Mouse (Mus musculus): ENCODE data around the gene Arid5b.
A peak's percentile ranks its signal among the peaks of the same experiment; 100 is the strongest.

Arid5b gene

DNA sequence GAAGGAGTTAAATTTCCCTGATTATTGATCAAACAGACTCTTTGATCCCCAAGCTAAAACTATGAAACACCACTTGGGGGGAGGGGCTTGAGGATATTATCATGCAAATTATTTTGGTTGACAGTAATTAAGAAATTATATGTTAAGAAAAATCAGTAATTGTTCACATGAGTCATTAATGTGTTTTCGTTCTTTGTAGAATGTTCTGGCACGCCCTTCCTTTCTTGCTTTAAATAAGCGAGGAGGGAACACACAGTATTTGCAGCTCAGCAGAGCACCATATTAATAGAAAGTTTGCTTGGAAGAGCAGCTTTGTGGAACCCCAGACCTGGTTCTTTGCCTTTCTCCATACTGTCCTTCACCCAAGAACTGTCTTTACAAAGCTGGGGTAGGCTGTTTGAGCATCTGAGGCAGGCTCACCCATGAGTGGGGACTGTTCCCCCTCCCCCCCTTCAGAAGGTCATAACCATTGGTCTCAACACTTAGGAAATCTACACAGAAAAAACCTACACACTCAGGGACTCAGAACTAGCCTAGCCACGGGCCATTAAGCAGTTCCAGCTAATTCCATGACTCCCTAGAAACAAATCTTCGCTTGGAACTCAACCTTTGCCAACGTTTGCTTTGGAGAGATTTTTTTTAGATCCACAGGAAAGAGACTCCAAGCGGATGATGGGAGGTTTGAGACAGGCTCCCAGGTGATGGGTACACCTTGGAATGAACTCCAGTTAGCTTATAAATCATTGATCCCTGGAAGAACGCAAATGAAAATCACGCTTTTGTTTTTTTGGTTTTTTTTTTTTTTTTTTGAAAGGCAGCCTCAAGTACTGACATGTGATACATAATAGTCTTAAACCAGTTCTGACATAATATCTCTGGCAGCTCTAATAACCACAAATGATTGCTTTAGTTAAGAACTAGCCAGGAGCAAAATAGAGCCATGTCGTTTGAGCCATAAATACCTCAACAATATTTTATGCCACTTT is 112.5 kb downstream of the Arid5b start:
- H3K9me3 ChIP-seq (ENCODE audit: low read length): no peaks in the 10 kb centered on the region
- H3K4me3 ChIP-seq (replicated peaks; ENCODE audit: low read length): no peak overlapping the region
- no peak for TF ChIP-seq NANOG (IDR thresholded peaks at IDR 0.05; ENCODE audit: borderline replicate concordance, low read length)
- no peak for TF ChIP-seq CTCF (conservative IDR thresholded peaks at IDR 0.05; ENCODE audit: low read length)
- TF ChIP-seq POU5F1 (IDR thresholded peaks at IDR 0.05; ENCODE audit: borderline replicate concordance, low read length): no peak
- H3K4me1 ChIP-seq (replicated peaks; ENCODE audit: low read depth, low read length): 0 out of 2 replicates have a peak, but pooled peaks cover 4% of the 10 kb centered on the region
- no peaks in the 10 kb centered on the region for H3K27me3 ChIP-seq (ENCODE audit: insufficient read depth, low read length)
- no peaks in the 10 kb centered on the region for H3K36me3 ChIP-seq (ENCODE audit: insufficient read depth, low read length)

DNA sequence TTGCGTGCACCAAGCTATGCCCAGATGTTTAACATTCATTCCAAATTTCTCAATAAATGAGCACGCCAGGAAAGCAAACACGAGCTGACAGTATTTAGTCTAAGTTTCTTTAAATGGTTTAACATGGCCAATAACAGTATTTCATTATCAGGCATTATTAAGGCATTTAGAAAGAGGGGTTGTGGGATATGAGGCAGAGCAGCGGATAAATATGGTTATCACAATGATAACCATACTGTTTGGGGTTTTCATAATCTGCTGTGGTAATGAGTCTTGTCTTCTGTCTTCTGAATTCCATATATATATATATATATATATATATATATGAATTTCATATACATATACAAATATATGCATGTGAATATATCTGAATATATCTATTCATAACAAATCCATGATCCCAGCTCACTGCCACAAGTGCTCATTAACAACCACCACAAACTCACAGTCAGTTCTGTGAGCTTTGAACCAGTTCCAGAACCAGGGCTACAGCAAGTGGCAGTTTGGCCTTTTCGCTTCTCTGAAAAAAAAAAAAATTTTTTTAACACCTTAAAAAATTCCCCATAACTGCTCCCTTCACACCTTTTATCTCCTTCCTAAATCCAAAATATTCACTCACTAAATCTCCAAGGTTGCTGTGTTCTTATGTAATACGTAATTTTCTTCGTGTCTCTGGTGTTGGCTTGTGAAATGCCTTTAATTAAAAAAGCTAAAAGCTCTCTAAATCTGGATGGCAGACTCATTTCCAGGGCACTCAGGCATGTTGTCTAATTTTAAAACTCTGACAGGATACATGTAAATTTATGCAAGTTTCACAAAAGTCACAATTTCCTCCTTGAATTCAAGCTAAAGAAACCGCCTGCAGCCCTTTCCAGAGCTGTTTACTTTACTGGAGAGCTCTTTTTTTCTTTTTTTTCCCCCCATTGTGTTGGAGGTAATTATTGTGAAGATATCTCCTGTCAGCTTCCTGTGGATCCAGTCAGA is 113.5 kb downstream of the Arid5b start:
- TF ChIP-seq POU5F1 (IDR thresholded peaks at IDR 0.05; ENCODE audit: borderline replicate concordance, low read length): no peak
- TF ChIP-seq CTCF (conservative IDR thresholded peaks at IDR 0.05; ENCODE audit: low read length): no peak
- TF ChIP-seq NANOG (IDR thresholded peaks at IDR 0.05; ENCODE audit: borderline replicate concordance, low read length): no peak
- H3K27me3 ChIP-seq (ENCODE audit: insufficient read depth, low read length): no peaks in the 10 kb centered on the region
- H3K4me3 ChIP-seq (replicated peaks; ENCODE audit: low read length): no peak overlapping the region
- 0 out of 2 replicates have a peak, but pooled peaks cover 4% of the 10 kb centered on the region for H3K4me1 ChIP-seq (replicated peaks; ENCODE audit: low read depth, low read length)
- H3K9me3 ChIP-seq (ENCODE audit: low read length): no peaks in the 10 kb centered on the region
- H3K36me3 ChIP-seq (ENCODE audit: insufficient read depth, low read length): no peaks in the 10 kb centered on the region

DNA sequence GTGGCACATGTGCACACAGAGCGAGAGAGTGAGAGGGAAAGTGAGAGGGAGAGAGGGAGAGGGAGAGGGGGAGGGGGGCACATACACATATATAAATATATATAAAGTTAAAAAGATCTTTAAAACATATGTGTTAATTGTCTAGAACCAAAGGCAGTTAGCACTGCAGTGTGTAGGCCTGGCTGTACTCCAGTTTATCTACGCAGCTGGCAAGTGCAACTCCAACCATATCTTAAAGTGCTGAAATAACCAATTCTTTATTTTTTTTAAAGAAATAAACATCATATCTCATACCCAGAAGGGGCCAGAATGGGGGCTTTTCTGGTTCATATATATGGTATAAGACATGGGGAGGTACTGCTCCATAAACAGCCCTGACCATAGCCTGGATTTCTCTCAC is 114.4 kb downstream of the Arid5b start:
- Histone ChIP-seq H3K9me3 (ENCODE audit: low read length) (no peaks in the 10 kb centered on the region), H3K4me1 (replicated peaks; ENCODE audit: low read depth, low read length) (0 out of 2 replicates have a peak, but pooled peaks cover 4% of the 10 kb centered on the region), H3K4me3 (replicated peaks; ENCODE audit: low read length) (no peak overlapping the region), H3K36me3 (ENCODE audit: insufficient read depth, low read length) (no peaks in the 10 kb centered on the region), H3K27me3 (ENCODE audit: insufficient read depth, low read length) (no peaks in the 10 kb centered on the region)
- TF ChIP-seq CTCF (conservative IDR thresholded peaks at IDR 0.05; ENCODE audit: low read length) (no peak), POU5F1 (IDR thresholded peaks at IDR 0.05; ENCODE audit: borderline replicate concordance, low read length) (no peak), NANOG (IDR thresholded peaks at IDR 0.05; ENCODE audit: borderline replicate concordance, low read length) (no peak)

DNA sequence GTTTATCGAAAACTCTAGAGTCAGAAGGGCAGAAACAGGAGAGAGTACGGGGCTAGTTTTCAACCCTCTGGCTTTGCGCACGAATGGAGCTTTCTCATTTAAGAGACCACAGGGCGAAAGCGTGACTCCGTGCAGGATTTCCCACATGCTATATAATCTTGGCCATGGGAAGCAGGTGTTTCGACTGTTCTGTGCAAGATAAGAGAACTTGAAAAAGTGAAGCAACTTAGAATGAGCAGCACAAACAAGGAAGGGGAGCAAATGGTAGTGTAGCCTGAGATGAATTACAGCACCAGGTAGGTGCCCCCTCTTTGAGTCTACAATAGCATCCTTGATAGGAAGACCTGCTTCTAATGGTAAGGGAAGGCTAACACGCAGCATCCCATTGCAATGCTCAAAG is 118.8 kb downstream of the Arid5b start:
- TF ChIP-seq POU5F1 (IDR thresholded peaks at IDR 0.05; ENCODE audit: borderline replicate concordance, low read length): no peak
- no peak for TF ChIP-seq NANOG (IDR thresholded peaks at IDR 0.05; ENCODE audit: borderline replicate concordance, low read length)
- TF ChIP-seq CTCF (conservative IDR thresholded peaks at IDR 0.05; ENCODE audit: low read length): no peak
- Histone ChIP-seq H3K4me3 (replicated peaks; ENCODE audit: low read length) (no peak overlapping the region), H3K9me3 (ENCODE audit: low read length) (no peaks in the 10 kb centered on the region), H3K27me3 (ENCODE audit: insufficient read depth, low read length) (no peaks in the 10 kb centered on the region), H3K4me1 (replicated peaks; ENCODE audit: low read depth, low read length) (peaks cover 27% of the 10 kb centered on the region), H3K36me3 (ENCODE audit: insufficient read depth, low read length) (no peaks in the 10 kb centered on the region)

DNA sequence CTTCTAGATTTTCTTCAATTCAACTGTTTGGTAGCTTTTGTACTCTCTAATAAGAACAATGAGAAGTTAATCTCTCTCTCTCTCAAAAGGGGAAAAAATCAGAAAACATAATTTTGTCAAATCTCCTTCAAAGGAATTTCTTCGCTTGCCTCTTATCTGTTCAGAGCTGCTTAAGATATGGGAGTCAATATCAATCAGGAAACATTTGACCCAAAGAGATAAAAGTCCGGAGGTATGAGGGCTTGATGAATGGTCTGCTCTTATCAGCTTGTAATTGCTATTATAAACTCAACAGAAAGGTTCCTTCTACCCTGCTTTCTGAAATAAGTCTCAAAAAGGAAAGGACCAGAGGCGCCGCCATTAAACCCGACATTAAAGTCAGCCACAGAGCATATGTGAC is 120.0 kb downstream of the Arid5b start:
- H3K9me3 ChIP-seq (ENCODE audit: low read length): no peaks in the 10 kb centered on the region
- peaks cover 27% of the 10 kb centered on the region for H3K4me1 ChIP-seq (replicated peaks; ENCODE audit: low read depth, low read length)
- no peak overlapping the region for H3K4me3 ChIP-seq (replicated peaks; ENCODE audit: low read length)
- TF ChIP-seq POU5F1 (IDR thresholded peaks at IDR 0.05; ENCODE audit: borderline replicate concordance, low read length): no peak
- TF ChIP-seq NANOG (IDR thresholded peaks at IDR 0.05; ENCODE audit: borderline replicate concordance, low read length): no peak
- no peak for TF ChIP-seq CTCF (conservative IDR thresholded peaks at IDR 0.05; ENCODE audit: low read length)
- H3K36me3 ChIP-seq (ENCODE audit: insufficient read depth, low read length): no peaks in the 10 kb centered on the region
- no peaks in the 10 kb centered on the region for H3K27me3 ChIP-seq (ENCODE audit: insufficient read depth, low read length)

DNA sequence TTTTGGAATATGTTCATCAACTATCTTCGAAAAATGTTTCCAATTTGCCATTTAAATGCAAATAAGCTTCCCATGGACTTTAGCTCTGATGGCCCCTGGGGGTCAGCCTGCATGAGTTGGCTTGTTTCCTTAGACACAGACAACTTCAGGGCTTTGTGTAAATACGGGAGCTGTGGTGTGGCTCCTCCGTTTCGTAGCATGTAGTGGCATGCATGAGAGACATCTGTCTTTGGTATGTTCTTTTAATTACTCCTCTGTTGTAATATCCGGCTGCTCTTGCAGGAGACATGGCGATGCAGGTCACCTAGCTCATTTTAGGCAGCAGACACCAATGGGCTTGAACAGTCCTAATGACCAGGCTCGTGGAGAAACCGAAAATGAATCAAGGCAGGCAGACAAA is 121.0 kb downstream of the Arid5b start:
- H3K9me3 ChIP-seq (ENCODE audit: low read length): no peaks in the 10 kb centered on the region
- no peaks in the 10 kb centered on the region for H3K36me3 ChIP-seq (ENCODE audit: insufficient read depth, low read length)
- no peaks in the 10 kb centered on the region for H3K27me3 ChIP-seq (ENCODE audit: insufficient read depth, low read length)
- peak overlapping the region; percentile 14 for H3K4me3 ChIP-seq (replicated peaks; ENCODE audit: low read length)
- H3K4me1 ChIP-seq (replicated peaks; ENCODE audit: low read depth, low read length): peaks cover 27% of the 10 kb centered on the region
- TF ChIP-seq CTCF (conservative IDR thresholded peaks at IDR 0.05; ENCODE audit: low read length): no peak
- TF ChIP-seq POU5F1 (IDR thresholded peaks at IDR 0.05; ENCODE audit: borderline replicate concordance, low read length): no peak
- no peak for TF ChIP-seq NANOG (IDR thresholded peaks at IDR 0.05; ENCODE audit: borderline replicate concordance, low read length)

DNA sequence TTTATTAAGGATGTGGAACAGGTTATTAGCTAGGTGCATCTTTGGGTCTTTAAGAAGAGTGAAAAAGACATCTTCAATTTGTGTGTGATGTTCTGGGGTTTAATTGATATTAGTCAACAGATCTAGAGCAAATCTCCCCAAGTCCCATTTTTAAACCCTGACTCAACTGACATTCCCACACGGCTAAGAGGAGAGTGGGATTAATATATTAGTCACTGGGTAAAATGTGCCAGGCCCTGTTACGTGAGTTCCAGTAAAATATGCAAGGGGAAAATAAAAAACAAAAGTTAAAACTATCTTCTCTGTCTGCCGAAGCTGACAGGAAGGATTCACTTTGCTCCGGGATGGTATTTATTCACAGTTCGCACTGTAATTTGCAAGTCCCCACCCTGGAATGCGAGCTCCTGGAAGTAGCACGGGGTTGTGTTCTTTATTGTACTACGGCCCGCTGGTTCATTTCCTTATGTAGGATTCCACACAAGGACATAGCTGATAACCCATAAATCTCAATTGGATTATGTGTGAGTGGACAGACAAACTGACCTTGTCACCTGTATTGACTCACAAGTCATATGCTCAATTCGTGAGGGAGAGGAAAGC is 121.8 kb downstream of the Arid5b start:
- H3K9me3 ChIP-seq (ENCODE audit: low read length): no peaks in the 10 kb centered on the region
- TF ChIP-seq NANOG (IDR thresholded peaks at IDR 0.05; ENCODE audit: borderline replicate concordance, low read length) (no peak), CTCF (conservative IDR thresholded peaks at IDR 0.05; ENCODE audit: low read length) (no peak), POU5F1 (IDR thresholded peaks at IDR 0.05; ENCODE audit: borderline replicate concordance, low read length) (no peak)
- H3K4me1 ChIP-seq (replicated peaks; ENCODE audit: low read depth, low read length): peaks cover 27% of the 10 kb centered on the region
- H3K4me3 ChIP-seq (replicated peaks; ENCODE audit: low read length): peak overlapping the region; percentile 14
- H3K27me3 ChIP-seq (ENCODE audit: insufficient read depth, low read length): no peaks in the 10 kb centered on the region
- H3K36me3 ChIP-seq (ENCODE audit: insufficient read depth, low read length): no peaks in the 10 kb centered on the region

Data from E14TG2a.4 (cell line).